Mouse (Mus musculus) kidney, adult 8-10 months (tissue): ENCODE results near the gene Ncan.
A peak's percentile ranks its signal among the peaks of the same experiment; 100 is the strongest.
"Not testable (repeated sequence)": the region's sequence is repeated elsewhere in the genome, so short reads cannot be mapped to it uniquely, and the experiment has no call there.

Experiments
- DNase-seq, 2 experiments: peaks; one replicate each; pipeline ENCODE4 v3.0.0; 2022

The Ncan gene

GRCm38 (mm10) chr8:70081976-70082375 lies 38.7 kb downstream of the Ncan start:
- no peak for DNase-seq

GRCm38 (mm10) chr8:70073682-70074081 lies 47.0 kb downstream of the Ncan start:
- DNase-seq = no peak

GRCm38 (mm10) chr8:70073120-70073519 lies 47.6 kb downstream of the Ncan start:
- no peak for DNase-seq

GRCm38 (mm10) chr8:70072441-70073069 lies 48.1 kb downstream of the Ncan start, which contains the start of gene Tm6sf2:
Gene Tm6sf2, plus strand, starts transcription at chr8:70072924.
- peak; percentile 64 to 72 for DNase-seq

- peak; percentile 10 to 39 for DNase-seq
Measured at GRCm38 (mm10) chr8:70071836-70072440, 48.7 kb downstream of the Ncan start.

- no peak for DNase-seq
Measured at GRCm38 (mm10) chr8:70057721-70058120, 63.0 kb downstream of the Ncan start.

GRCm38 (mm10) chr8:70050434-70050833 lies 70.2 kb downstream of the Ncan start:
- not testable (repeated sequence) for DNase-seq

- no peak for DNase-seq
Measured at GRCm38 (mm10) chr8:70049662-70050061, 71.0 kb downstream of the Ncan start.

GRCm38 (mm10) chr8:70043996-70044395 lies 76.7 kb downstream of the Ncan start:
- DNase-seq = peak in 1 of 2 experiments; percentile 39
